Mouse (Mus musculus) left cerebral cortex, adult 11 months (tissue): Measurements from ENCODE around the gene Tbl3.

ENCODE experiments used
- DNase-seq: peaks from one replicate; pipeline ENCODE4 v3.0.0; 2022; ENCODE audit warnings: low spot score

The Tbl3 gene

DNA sequence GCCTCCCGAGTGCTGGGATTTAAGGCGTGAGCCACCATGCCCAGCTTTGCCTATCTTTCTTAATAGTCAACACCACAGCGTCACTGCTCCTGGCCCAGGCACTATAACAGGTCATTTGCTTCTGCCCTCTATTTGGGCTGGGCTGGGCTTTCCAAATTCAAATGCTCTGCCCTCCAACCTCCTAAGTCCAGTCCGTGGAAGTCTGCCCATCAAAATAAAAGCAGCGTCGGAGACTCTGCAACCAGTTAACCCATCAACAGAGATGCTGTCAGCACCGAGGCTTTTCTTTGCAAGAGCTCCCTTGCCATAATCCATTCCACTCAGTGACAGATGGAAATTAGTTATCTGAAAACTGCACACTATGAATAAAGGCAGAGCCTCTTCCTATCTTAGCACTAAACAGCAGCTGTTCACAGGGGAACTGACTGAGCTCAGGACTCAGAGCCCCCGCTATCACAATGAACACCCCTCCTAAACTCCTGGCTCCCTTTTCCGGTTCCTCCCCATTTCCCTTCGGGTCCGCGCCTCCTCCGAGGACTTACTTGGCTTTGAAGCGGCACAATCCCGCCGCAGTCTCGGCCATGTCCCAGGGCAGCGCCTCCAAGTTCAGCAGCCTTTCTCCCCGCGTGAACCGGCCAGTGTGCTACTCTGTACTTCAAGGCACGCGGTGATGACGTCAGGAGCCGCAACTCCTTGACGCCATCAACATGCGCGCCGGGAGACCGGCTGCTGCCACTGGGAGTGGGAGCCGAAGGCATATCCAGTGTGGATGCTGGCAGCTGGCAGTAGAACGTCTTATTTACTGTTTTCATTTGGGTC is at the start of gene Tbl3:
Gene Tbl3, minus strand, starts transcription at position 679 of the 819 bp plus-strand sequence.
- peak; percentile 92 for DNase-seq

DNA sequence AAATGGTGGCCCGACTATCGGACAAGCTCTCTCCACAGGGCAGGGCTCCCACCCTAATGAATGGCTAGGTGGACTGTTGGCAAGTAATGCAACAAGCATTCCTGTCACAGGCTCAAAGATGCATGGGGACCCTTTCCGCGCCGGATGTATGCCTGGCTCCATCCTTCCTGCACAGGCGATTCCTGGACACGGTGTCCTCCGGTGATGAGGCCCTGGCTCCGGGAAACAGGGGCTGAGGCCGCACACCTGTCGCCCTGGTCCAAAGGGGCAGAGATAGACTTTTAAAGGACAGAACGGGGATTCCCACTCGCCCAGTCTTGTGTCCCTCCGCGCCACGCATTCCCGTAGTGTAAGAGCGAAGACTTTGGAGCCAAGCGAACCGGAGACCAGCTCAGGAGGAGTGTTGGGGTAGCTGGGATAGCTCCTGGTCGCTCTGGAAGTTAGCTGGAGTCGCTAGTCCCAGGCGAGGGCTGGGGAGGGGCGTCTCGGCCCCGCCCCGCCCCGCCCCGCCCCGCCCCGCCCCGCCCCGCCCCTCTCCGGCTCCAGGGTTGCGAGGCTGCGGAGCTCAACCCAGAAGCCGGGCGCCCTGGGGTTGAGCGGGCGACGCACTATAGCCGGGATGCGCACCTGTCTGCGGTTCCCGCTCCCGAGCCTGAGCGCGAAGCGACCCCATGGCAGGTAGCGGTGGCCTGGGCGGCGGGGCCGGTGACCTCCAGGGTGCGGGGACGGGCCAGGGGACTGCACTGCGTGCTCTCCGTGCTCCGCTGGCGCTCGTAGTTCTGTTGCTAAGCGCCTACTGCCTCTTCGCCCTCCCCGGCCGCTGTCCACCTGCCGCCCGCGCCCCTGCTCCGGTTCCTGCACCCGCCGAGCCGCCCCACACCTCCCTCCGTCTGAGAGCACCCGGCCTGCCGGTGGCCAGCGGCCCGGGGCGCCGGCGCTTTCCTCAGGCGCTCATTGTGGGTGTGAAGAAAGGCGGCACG is 45.2 kb upstream of the Tbl3 start, which contains the start of gene Hs3st6:
Gene Hs3st6, plus strand, starts transcription at position 574 of the 980 bp plus-strand sequence.
- DNase-seq, result no peak

DNA sequence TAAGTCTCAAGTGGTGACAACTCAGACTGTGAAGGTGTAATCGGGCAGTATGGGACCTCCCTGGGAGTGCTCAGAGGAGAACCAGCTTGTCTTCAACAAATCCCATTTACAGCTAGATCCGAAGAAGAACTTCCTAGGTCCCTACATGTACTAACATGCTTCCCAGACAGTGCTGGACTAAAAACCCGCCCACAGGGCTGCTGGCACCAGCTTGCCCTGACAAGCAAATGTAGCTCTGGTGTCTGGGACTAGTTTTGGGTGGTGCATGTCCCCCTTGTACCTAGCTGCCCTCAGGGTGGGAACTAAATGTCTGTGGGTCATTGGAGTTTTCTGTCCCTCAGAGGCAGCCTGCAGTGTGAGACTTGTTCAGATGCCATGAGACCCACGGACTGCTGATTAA is 44.1 kb upstream of the Tbl3 start:
- DNase-seq, result no peak

DNA sequence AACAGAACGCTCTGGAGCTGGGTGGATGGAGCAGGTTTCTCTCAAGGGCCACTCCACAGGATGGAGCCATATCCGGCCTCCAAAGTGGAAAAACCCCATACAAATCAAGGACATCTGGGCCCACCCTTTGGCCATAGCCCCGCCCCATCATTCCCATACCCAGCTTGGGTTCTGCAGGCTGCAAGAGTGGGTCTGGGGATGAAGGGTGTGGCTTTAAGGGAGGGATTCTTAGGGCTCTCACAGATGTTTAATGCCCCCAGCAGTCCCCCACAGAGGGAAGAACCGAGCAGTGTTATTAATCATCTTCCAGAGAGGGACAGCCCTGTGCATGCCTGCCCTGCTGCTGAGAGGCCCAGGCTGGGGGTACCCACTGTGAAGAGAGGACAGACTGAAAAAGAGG is 39.5 kb upstream of the Tbl3 start:
- DNase-seq, result no peak

DNA sequence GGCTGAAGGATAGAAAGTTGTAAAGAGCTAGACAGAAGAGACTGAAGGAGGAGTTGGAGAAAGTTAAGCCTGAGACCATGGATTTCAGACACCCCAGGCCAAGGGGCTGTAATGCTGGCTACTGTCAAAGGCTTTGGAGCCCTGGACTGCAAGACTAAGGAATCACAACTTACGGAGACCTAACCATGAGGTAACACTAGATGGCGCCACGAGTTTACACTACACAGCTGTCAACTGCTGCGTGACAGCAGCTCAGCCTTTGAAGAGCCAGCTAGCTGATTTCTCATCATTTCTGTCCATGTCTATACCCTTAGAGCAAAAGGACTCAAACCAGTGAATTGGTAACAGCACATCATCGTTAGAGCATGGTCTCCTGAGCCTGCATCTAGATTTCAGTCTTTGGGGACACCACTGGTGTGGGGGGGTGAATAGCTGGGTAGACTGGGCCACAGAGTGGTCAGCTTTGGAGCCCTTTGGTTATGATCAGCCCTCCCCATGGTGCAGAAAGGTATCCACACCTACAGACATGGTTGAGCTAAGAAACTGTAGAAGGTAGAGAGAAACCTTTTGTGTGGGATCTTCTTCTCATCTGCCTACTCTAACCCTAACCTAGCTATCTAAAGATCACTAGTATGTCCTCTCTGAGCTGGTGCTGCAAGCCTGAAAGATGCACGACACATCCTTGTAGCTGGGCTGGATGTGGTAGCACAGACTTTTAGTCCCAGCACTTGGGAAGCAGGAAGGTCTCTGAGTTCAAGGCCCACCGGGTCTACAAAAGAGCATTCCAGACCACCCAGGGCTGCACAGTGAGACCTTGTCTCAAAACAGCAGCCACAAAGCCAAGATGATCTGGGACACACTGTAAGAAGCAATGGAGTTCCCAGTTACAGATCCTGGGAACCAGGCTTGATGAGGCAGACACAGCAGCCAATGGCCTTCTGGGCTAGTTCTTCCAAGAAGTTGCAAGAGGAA is 38.4 kb upstream of the Tbl3 start:
- DNase-seq, result peak; percentile 78

DNA sequence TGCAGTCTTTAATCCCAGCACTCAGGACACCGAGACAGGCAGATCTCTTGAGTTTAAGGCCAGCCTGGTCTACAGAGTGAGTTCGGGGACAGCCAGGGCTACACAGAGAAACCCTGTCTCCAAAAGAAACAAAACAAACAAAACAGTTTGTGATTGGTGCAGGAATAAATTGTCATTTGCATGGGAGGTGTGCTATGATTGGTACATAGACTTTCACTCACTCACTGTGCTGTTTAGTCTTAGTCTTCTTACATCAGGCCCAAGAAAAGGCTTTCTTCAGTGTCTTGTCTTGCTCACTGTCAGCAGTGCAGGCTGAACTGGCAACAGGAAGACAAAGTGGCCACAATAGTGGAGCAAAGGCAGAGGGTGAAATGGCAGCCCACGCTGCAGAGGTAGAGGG is 36.9 kb upstream of the Tbl3 start:
- no peak for DNase-seq

DNA sequence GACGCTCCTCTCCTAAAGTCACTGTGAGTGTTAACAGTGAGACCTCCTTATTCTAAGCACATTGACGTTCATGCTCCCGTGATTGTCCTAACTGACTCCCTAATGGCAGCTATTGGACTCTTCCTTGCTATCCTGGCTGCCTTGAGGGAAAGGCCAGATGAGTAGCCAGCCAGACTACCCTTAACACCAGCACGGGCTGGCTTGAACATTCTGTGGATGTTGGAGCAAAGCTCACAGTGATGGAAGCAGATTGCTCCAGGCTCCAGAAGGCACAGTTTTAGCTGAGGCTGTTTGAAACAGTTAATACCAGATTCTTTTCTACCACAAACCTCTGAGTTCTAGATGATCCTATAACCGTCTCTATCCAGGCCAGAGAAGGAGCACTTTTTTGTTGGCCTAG is 36.4 kb upstream of the Tbl3 start:
- DNase-seq, result no peak

DNA sequence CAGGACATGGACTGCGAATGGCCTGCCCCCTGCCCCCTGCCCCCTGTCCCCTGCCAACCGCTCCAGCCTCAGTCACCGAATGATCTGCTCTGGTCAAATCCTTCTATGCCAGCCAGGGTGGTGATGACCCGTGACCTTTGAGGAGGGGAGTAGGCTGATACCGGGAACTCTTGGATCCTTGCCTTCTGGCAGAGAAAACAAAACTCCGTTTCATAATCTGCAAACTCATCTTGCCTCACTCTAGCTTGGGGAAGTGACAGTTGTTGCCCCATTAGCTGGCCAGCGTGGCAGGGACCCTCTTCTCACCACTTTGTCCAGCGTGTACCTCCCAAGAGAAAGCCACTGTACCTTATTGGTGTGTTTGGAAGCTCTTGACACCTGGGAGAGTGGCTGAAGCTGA is 34.8 kb upstream of the Tbl3 start:
- DNase-seq, result no peak

DNA sequence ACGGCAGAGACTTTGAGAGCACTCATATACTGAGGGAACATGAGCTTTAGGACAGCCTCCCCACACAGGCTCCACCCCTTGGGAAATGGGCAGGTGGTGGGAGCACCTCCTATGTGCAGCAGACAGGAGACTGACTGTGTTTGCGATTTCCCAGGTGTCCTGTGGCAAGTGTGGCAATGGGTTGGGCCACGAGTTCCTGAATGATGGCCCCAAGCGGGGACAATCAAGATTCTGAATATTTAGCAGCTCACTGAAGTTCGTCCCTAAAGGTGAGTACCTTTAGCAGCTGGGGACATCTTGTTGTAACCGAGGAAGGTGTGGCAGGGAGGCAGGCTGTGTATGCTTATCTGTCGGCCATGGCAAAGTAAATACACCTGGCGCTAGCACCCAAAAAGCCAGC is 32.5 kb upstream of the Tbl3 start:
- no peak for DNase-seq

DNA sequence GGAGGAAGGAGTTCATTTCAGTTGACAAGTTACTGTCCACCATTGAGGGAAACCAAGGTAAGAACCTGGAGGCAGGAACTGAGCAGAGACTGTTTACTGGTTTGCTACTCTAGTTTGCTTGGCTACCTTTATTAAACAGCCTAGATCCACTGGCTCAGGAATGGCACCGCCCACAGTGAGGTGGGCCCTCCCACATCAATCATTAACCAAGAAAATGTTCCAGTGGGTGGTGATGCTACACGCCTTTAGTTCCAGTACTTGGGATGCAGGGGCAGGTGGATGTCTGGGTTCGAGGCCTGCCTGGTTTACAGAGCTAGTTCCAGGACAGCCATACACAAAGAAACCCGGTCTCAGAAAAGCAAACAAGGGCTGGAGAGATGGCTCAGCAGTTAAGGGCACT is 30.8 kb upstream of the Tbl3 start:
- DNase-seq, result no peak

DNA sequence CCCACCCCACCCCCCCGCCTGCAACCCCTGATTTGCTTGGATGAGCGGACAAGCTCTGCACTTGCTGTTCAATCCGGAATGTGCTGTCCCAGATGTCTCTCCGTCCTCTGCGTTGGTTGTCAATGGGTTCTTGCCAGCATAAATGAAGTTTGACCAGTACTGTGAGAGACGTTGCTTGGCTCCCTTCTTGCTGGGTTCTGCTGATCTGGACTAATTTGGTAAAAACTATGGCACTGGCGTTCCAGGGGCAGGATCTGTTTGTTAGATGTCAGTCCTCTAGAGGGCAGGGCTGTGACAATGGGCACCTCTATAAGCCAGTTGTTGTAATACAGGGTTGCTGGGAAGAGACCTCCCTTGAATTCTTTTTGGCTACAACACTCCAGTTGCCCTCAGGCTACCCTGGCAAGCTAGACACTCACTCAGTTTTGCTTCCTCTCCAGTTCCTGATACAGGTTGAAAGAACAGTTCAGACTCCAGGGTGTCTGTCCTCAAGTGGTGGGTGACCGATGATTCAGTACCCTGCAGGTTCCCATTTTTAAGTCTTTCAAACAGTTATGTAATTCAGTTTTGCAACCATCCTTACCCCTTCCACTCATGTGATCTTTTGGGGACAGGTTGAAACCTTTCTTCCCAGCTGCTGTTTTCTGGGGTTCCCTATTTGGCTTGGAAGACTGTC is 29.8 kb upstream of the Tbl3 start:
- no peak for DNase-seq

DNA sequence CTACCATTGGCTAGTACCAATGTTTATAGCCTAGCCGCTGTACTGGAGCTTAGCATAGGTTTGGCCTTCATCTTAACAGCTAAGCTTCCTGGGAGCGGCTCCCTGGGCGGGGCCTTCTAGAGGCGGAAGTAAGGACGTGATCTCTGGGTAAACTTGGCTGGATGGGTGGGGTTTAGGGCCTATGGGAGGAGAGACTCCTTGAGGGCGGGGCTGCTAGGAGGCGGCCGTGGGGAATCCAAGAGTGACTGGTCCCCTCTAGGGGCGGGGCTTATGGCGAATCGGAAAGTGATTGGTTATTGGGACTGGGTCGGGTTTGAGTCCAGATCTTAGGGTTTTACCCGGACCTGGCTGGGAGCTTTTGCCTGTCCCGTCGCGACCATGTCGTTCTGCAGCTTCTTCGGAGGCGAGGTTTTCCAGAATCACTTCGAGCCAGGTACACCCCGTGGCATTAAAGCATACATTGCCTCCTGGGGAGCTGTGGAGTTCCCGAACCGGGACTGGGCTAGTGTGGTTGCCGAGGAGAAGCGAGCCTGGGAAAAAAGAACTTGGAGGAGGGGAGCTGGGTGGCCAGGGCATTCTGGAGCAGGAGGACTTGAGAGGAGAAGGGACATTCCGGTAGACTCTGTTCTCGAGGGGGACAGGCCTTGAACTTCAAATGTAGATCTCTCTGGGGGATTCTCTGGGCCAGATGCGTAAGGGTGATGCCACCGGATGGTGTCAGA is 29.0 kb upstream of the Tbl3 start, which contains the start of gene Msrb1:
Gene Msrb1, plus strand, starts transcription at position 313 of the 722 bp plus-strand sequence.
- DNase-seq, result peak; percentile 94

DNA sequence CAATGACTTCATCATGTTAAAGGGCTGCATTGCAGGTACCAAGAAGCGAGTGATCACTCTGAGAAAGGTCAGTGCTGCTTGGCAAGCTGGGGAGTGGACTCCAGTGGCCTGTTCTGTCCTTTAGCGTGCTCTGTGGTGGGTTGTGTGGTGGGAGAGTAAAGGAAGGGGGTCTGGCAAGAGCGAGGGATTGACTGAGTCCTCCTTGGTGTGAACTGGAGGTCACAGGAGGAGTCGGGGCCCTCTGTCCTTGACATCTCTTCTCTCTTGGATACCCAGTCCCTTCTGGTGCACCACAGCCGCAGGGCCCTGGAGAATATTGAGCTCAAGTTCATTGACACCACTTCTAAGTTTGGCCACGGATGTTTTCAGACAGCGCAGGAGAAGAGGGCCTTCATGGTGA is 28.0 kb upstream of the Tbl3 start:
- no peak for DNase-seq

DNA sequence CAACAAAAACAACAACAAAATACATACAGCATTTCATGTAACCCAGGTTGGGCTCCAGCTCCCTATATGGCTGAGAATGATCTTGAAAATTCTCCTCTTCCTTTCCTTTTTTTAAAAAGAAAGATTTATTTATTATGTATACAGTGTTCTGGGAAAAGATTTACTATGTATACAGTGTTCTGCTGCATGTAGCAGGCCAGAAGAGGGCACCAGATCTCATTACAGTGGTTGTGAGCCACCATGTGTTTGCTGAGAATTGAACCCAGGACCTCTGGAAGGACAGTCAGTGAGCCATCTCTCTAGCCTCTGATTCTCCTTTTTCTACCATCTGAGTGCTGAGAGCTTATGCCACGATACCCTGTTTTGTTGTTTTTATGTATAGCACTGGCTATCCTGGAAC is 27.1 kb upstream of the Tbl3 start:
- DNase-seq, result no peak

DNA sequence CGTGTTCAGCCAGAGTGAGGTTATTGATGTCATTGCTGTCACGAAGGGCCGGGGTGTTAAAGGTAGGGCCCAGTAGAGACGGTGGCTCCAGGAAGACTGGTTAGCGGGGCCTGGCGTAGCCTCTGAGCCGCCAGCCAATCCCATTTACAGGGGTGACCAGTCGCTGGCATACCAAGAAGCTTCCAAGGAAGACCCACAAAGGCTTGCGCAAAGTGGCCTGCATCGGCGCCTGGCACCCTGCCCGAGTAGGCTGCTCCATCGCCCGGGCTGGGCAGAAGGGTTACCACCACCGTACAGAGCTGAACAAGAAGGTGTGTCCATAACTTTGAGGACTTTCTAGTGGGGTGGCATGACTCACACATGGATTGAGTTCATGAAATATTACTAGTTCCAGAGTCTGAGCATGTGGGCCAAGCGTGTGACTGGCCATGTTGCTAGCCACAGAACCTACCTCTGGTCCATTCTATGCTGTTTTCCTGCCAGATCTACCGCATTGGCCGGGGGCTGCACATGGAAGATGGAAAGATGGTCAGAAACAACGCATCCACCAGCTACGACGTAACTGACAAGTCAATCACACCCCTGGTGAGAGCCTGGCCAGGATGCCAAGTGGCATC is 26.1 kb upstream of the Tbl3 start:
- no peak for DNase-seq

DNA sequence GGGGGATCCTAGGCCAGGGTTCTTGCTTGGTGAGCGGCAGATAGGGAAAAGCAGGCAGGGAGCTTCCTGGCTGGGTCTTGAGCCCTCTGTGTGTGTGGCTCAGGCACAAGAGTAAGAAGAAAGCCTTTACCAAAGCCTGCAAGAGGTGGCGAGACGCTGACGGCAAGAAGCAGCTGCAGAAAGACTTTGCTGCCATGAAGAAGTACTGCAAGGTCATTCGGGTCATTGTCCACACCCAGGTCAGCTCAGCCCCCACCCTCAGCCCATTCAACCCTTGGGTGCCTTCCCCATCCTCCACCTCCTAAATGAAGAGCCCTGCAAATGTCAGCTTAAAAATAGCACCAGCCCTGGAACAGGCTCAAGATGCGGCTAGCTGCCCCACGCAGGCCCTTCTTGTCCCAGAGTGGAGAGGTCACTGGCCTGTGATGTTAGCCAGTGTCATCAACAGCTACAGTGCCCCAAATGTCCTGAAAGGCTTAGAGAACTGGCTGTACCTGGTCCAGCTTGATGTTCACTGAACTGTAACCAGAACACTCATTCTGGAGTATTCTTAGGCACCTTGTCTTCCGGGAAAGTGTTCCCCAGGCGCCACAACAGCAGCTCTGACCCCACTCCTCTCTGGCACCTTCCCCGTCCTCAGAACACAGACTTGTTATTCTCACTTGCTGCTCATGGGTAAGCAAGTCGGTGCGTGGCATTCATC is 24.9 kb upstream of the Tbl3 start:
- DNase-seq, result no peak

DNA sequence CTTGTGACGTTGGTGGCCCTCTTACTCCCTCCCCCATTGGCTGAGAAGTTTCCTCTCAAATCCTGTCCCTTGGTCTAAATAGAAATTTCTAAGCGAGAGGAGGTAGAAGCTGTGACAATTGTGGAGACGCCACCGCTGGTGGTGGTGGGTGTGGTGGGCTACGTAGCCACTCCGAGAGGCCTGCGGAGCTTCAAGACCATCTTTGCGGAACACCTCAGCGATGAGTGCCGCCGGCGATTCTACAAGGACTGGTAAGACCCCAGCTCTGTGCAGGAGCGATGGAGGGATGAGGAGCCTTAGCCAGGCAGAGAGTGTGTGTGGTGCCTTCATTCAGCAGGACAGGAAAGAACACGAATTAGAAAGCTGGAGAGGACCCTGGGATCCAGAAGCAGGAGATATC is 23.3 kb upstream of the Tbl3 start:
- no peak for DNase-seq

DNA sequence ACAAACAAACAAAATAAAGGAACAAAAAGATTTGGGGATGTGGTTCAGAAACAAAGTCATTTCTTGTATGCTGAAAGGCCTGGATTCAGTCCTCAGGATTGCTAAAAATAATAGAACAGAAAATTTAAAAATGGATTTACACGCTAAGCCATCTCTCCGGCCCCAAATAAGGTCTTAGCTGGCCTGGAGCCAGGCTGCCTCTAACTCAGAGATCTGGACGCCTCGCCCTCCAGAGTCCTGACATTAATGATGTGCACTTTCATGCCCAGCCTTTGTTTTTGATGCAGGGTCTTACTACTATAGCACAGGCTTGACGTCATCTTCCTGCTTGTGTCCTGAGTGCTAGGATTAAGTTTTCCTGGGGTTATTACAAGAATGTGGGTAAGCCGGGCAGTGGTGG is 21.6 kb upstream of the Tbl3 start:
- DNase-seq, result no peak

DNA sequence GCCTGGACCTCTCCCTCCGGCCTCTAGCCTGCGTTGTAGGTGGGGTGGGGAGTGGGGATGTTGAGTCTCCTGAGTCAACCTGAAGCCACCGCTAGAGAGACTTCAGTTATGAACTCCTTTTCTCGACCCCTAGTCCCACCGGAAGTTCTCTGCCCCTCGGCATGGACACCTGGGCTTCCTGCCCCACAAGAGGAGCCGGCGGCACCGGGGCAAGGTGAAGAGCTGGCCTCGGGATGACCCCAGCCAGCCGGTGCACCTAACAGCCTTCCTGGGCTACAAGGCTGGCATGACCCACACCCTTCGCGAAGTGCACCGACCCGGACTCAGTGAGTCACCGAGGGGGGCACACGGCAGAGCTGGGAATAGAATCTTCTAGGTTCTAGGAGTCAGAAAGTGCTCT is 20.7 kb upstream of the Tbl3 start:
- no peak for DNase-seq
